Mouse (Mus musculus) liver, embryonic 16.5 days (tissue): ENCODE measurements around the gene Map2k5. TPM values are rescaled to one million over a fixed set of nuclear protein-coding genes. Genes with fewer than 3 reads are reported as not detected.

Experiments used
- ATAC-seq: fragments of 200-750 bp; cut with Nextera tagmentation; 2 replicates; pipeline ENCODE4 v1.8.0; 2017; ENCODE audit warnings: low read depth, mild to moderate bottlenecking, moderate number of reproducible peaks, moderate library complexity
- H3K27ac ChIP-seq: fragments of 300-500 bp; sonication (generic); 2 replicates; pipeline ENCODE4 v1.5.1; 2014; ENCODE audit warnings: mild to moderate bottlenecking, low read length
- H3K27me3 ChIP-seq: fragments of 300-500 bp; sonication (generic); 2 replicates; pipeline ENCODE4 v1.6.1; 2014; ENCODE audit warnings: low read depth, low read length, mixed read lengths; ENCODE audit not compliant: control insufficient read depth, insufficient read depth
- H3K36me3 ChIP-seq: fragments of 300-500 bp; sonication (generic); 2 replicates; pipeline ENCODE4 v1.6.1; 2014; ENCODE audit warnings: mild to moderate bottlenecking; ENCODE audit not compliant: control insufficient read depth, insufficient read depth
- H3K4me1 ChIP-seq: fragments of 300-500 bp; sonication (generic); 2 replicates; pipeline ENCODE4 v1.6.1; 2014; ENCODE audit warnings: low read depth, low read length, mixed read lengths; ENCODE audit not compliant: control insufficient read depth
- H3K4me2 ChIP-seq: fragments of 300-500 bp; sonication (generic); 2 replicates; pipeline ENCODE4 v1.6.1; 2014; ENCODE audit warnings: low read depth, low read length, mixed read lengths
- H3K4me3 ChIP-seq: fragments of 300-500 bp; sonication (generic); 2 replicates; pipeline ENCODE4 v1.5.1; 2014; ENCODE audit warnings: low read depth, mild to moderate bottlenecking, low read length
- H3K9ac ChIP-seq: fragments of 300-500 bp; sonication (generic); 2 replicates; pipeline ENCODE4 v1.6.1; 2014; ENCODE audit warnings: low read depth, low read length
- H3K9me3 ChIP-seq: fragments of 300-500 bp; sonication (generic); replicated peaks from 2 replicates; pipeline ENCODE4 v1.6.1; 2016; ENCODE audit warnings: low read length; ENCODE audit not compliant: control insufficient read depth
- WGBS: fragments of 180-500 bp; shearing (Covaris S2); extraction: QIAGEN DNeasy Blood & Tissue Kit; methylation state at CpG from one replicate; pipeline ENCODE4 v1.1.7; 2014; ENCODE audit not compliant: insufficient replicate concordance; 5-methylcytosine and 5-hydroxymethylcytosine counted together
- polyA plus RNA-seq: library from polyadenylated mRNA; unstranded; fragments of >200 nt; fragmentation: Nextera tagmentation; extraction: Ambion mirVana; gene quantifications from 2 replicates; pipeline ENCODE4 v1.2.1, GENCODE M21; 2015

The Map2k5 gene
- polyA plus RNA-seq, 1 experiment from 2014 or later = 7.7 TPM

DNA sequence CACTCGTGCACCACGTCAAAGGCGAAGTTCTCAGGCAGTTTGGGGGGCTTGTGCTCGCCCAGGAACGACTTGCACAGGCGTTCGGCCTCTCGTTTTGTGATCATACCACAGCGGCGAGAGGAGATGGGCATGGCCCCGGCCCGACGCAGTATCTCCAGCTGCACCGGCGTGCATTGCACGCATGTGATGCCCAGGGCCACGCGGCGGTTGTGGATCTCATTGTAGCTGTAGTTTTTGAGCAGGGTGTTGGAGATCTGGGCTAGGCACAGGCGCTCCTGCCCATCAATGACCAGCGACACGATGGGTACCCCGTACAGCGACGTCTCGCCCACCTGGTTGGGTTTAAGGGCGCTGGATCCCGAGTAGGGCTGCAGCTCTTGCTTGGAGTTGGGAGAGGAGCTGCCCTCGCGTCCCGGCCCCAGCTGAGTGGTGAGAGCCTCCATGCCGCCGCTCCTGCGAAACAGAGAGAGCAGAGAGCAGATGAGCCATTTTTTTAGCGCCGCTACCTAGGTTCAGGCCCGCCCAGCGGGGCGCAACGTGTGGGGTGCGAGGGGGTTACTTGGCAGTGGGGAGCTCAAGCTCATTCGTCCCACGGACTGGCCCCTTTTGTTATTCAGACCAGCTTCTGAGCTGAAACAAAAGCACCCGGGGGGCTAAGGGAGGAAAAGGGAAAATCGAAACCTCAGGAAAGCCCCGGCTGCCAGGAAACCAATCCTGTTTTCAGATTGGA lies 231.4 kb downstream of the Map2k5 start:
- no peak for ATAC-seq
- H3K9me3 ChIP-seq = no peaks in the 10 kb centered on the region
- H3K36me3 ChIP-seq = no peaks in the 10 kb centered on the region
- no peak overlapping the region for H3K4me2 ChIP-seq
- H3K27ac ChIP-seq = no peak overlapping the region
- no peak overlapping the region for H3K9ac ChIP-seq
- H3K27me3 ChIP-seq = peaks cover 100% of the 10 kb centered on the region
- WGBS = 2% methylated on average over 46 of the region's 46 CpGs
- H3K4me3 ChIP-seq = peak overlapping the region; percentile 23; the same call in 1 of the 2 replicates
- no peaks in the 10 kb centered on the region; the same call in none of the 2 replicates for H3K4me1 ChIP-seq

DNA sequence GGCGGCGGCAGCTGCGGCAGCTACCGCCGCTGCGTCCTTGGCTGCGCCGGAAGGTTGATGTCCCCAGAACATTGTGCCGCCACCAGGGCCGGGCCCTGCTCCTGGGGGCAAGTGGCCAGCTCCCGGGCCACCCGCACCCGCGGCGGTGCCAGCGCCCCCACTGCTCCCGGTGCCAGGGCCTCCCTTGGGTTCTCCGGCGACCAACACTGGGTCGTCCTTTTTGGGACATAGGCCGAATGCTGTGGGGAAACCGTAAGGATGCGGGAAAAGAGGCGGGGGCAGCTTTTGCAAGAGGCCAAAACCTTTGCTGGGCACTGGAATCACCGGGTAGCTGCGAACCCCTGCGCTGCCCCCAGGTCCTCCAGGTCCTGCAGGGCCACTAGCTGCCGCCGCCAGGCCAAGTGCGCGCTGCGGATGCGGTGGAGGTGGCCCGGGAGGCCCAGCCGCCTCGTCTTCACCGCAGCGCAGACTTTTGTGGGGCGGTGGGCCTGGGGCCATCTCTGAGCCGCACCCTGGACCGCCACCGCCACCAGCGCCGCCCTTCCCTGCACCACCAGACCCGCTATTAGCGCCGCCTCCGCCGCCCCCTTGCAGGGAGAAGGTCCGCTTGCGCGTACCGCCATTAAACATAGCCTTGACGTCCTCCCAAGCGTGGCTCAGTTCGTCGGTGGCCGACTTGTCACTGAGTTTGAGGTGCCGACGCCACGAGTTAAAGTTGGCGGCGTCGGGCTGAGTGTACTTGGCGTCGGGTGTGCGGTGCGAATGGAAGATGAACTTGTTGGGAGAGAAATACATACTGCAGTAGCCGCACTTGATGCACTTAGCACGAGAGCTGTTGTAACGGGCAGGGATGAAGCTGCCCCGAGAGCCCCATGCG lies 232.2 kb downstream of the Map2k5 start:
- Histone ChIP-seq H3K4me3 (no peak overlapping the region), H3K27ac (no peak overlapping the region)

DNA sequence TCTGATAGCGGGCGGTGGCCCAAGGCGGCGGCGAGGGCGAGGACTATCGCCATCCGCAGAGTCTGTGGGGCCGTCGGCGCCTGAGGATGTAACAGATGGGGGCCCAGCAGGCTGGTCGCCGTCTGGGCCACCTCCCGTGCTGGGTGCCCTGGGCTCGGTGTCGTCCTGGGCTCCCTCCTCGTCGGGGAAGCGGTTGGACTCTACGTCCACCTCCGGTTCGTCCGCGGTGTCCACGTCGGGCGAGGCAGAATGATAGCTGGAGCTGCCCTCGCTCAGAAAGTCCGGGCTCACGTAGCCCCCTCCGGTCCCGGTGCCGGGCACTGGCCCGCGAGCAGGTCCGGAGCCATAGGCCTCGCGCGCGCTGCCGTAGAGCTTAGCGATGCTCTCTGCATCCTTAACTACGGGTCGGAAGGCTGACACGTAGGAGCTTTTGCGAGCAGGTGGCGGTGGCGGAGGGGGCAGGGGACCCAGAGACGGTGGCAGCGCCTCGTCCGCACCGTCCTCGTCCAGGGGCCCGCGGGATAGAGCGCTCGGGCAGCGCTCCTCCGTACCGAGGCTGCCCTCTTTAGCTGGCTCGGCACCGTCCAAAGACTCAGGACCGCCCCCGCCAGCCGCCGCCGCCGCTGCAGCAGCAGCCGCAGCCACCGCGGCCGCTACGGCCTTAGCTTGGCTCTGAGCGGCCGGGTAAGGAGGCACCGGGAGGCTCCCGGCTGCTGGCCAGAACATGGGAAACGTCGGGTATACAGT lies 233.0 kb downstream of the Map2k5 start:
- Histone ChIP-seq H3K4me1 (no peaks in the 10 kb centered on the region; the same call in none of the 2 replicates), H3K4me3 (no peak overlapping the region), H3K27ac (no peak overlapping the region), H3K9me3 (no peaks in the 10 kb centered on the region), H3K9ac (no peak overlapping the region), H3K27me3 (peaks cover 100% of the 10 kb centered on the region), H3K36me3 (no peaks in the 10 kb centered on the region), H3K4me2 (no peak overlapping the region)
- WGBS = 3% methylated on average over 80 of the region's 80 CpGs
- no peak for ATAC-seq

More for the DNA sequence above, 232.2 kb downstream of the Map2k5 start:
- H3K4me2 ChIP-seq = no peak overlapping the region
- no peaks in the 10 kb centered on the region for H3K9me3 ChIP-seq
- WGBS = 2% methylated on average over 72 of the region's 73 CpGs
- no peaks in the 10 kb centered on the region for H3K36me3 ChIP-seq
- ATAC-seq = no peak
- no peaks in the 10 kb centered on the region; the same call in none of the 2 replicates for H3K4me1 ChIP-seq
- H3K9ac ChIP-seq = no peak overlapping the region
- H3K27me3 ChIP-seq = peaks cover 100% of the 10 kb centered on the region

DNA sequence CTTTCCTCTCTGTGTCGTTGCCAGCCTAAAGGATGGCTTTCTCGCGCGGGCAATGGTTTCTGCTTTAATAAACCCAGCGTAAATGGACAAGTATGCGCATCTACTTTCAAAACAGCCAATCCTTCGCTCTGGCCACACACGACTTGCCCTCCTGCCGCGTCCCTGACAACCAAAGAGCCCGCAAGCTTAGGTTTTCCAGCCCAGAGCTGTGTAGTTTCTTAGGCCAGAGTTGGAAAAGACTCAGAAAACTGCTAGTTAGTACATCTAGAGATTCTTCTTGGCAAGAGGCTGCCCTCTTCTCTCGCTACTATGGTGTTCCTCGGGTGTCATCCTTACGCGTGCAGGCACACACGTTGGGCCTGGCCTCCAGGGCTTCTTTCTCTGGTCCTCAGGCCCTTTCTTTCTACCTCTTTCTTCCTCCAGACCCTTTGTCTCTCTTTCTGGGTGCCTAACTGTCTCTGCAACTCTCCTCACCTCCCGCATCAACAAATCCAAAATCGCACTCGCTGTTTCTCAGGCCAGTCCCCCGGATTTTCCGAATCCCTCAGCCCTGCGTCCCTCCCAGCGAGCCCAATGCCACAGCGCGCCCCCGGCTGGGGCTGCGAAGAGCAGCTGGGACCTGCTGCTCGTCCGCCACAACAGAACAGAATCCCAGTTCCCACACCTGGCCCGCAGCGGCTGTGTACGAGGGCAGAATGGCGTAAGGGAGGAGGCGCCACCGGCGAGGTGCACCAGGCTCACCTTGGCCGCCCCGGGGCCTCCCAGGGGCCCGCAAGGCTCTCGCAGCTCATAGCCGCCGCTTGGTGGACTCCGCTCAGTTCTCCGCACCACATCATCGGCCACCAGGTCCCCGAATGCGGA lies 233.8 kb downstream of the Map2k5 start:
- H3K27me3 ChIP-seq = peaks cover 100% of the 10 kb centered on the region
- no peaks in the 10 kb centered on the region for H3K4me1 ChIP-seq
- H3K9ac ChIP-seq = no peak overlapping the region
- H3K36me3 ChIP-seq = no peaks in the 10 kb centered on the region
- WGBS = 2% methylated on average over 46 of the region's 47 CpGs
- no peak overlapping the region for H3K4me3 ChIP-seq
- H3K4me2 ChIP-seq = no peak overlapping the region
- ATAC-seq = no peak
- H3K27ac ChIP-seq = no peak overlapping the region
- no peaks in the 10 kb centered on the region for H3K9me3 ChIP-seq

DNA sequence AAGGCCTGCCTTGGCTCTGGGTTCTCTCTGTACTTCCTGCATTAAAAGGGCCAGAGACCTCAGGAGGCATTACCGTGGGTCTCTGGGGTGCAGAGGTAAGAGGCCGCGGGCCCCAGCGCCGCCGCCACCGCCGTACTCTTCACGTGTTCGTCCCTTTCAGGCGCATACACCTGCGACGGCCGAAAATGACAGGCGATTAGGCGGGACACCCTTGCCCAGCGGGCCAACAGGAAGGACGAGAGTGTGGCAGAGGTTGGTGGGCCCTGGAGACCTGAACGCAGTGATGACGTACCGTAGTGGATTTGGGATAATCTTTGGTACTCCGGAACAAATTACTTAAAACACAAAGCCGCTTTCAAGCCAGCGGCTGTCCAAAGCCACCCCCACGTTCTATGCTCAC lies 234.5 kb downstream of the Map2k5 start:
- H3K9me3 ChIP-seq = no peaks in the 10 kb centered on the region
- 2% methylated on average over 25 of the region's 25 CpGs for WGBS
- H3K4me1 ChIP-seq = no peaks in the 10 kb centered on the region
- no peaks in the 10 kb centered on the region for H3K36me3 ChIP-seq
- H3K27ac ChIP-seq = no peak overlapping the region
- no peak overlapping the region for H3K9ac ChIP-seq
- ATAC-seq = no peak
- no peak overlapping the region for H3K4me2 ChIP-seq
- H3K4me3 ChIP-seq = no peak overlapping the region
- H3K27me3 ChIP-seq = peaks cover 100% of the 10 kb centered on the region

DNA sequence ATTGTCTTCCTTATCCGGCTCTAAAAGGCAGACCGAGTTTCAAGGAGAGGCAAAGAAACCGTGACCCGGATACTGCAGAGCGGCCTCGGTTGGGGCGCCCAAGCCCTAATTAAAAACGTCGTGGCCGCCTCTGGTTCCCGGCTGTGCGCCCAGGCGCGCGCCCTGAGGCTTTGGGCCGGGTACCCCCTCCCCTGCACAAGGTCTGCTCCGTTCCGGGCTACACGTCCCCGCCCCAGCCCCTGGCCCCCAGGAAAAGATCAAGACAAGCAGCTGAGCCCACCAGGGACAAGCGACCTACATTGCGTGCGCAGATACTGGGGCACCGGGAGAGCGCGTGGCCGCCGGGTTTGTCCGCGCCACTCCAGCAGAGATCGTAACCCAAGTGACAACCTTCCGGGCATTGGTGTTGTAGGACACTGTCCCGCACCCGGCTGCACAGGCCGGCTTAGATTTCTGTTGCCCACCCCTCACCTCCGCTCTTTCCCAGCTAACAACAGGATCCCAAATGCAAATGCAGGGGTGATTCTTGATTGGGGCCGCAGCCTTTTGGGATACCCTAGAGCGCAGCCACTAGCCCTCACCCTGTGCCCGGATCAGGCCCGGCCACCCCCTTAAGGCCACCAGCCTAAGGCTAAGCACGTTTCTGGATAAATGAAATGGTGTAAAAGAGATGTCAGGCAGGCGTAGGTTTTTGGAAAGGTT lies 235.2 kb downstream of the Map2k5 start:
- no peaks in the 10 kb centered on the region for H3K9me3 ChIP-seq
- no peak overlapping the region for H3K27ac ChIP-seq
- H3K27me3 ChIP-seq = peaks cover 100% of the 10 kb centered on the region
- no peaks in the 10 kb centered on the region for H3K36me3 ChIP-seq
- ATAC-seq = no peak
- H3K9ac ChIP-seq = no peak overlapping the region
- no peaks in the 10 kb centered on the region for H3K4me1 ChIP-seq
- WGBS = 2% methylated on average over 42 of the region's 42 CpGs
- H3K4me3 ChIP-seq = no peak overlapping the region
- no peak overlapping the region for H3K4me2 ChIP-seq

DNA sequence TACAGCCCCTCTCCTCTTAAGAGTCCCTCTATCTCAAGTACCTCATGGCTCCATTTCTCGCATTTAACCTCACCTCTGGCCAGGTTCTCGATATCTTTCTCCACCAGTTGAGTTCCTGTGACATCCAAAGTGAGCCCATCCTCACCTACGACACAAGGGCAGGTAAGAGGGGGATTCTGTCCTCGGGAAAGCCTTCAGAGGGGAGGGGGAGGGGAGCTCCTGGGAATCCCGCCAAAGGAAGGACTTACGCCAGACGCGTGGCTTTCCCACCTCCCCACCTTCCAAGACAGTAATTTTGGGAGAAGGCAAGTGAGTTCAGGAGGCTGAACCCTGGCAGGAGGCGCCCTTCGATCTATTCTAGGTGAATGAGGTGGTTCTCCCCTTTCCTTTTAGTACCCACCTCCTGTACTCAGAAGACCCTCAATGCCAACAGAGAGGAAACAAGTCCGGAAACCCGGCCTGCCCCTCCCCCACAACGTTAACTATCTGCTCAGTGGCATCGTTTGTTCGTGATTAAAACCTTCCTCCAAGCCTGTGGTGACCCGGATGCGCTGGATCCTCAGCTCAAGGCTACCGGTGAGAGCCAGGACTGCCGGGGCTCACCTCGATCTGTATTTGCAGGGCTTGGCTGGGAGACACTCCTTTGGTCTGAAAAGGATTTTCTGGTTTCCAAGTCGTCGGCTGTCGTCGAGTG lies 235.9 kb downstream of the Map2k5 start:
- H3K4me1 ChIP-seq = no peaks in the 10 kb centered on the region
- no peak for ATAC-seq
- no peak overlapping the region for H3K4me3 ChIP-seq
- H3K27me3 ChIP-seq = peaks cover 100% of the 10 kb centered on the region
- H3K9me3 ChIP-seq = no peaks in the 10 kb centered on the region
- WGBS = 2% methylated on average over 24 of the region's 24 CpGs
- no peak overlapping the region for H3K27ac ChIP-seq
- H3K36me3 ChIP-seq = no peaks in the 10 kb centered on the region
- no peak overlapping the region for H3K4me2 ChIP-seq
- H3K9ac ChIP-seq = no peak overlapping the region
